9 mouse cellular contexts compared by ENCODE assay signal in the genomic region with DNA sequence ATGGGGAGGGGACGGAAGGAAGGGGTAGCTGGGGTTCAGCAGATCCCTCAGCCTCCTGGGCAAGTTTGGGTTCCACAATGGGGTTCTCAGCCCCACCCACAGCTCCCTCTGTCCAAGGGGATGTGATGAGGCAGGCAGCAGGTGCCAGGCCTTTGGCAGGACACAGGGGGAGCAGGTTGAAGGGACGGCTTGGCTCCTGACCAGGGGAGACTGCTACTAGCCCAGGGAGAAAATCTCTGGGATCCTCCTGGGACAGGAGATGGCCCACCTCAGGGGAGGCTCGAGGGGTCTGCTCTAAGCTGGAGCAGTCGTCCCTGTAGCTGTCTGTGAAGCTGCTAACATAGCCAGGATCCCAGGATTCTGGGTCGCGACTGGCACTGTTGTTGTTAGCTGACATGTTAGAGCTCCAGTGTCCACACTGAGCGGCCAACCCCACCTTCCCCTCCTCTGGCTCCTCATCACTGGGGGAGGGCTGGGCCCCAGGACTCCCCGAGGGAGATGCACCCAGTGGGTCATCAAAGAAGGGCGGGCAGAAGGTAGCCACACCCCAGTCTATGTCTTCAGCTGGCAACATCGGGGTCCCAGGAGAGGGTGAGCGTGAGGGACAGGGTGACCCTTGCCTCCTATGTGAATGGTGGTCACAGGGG. TPM values are rescaled to one million over a fixed set of nuclear protein-coding genes. Genes with fewer than 3 reads are reported as not detected.
DNase-seq lines count a peak whose midpoint lies in the region; ATAC-seq lines count a peak whose summit lies in the region.
"Had no signal": no experiment of that assay in that cellular context is flagged by ENCODE, and none has a peak within 500 bp of the region (broad histone marks: within the 10 kb centered on the region; RNA-seq: fewer than 3 reads in every experiment).

No protein-coding gene starts in this region.

- H3K36me3 ChIP-seq in heart, embryonic 15.5 days = no peaks in the 10 kb centered on the region
- H3K36me3 ChIP-seq in midbrain, embryonic 14.5 days (ENCODE audit: control insufficient read depth, insufficient read depth, low read length) = peaks cover 62% of the 10 kb centered on the region
- peaks cover 43% of the 10 kb centered on the region for H3K36me3 ChIP-seq in midbrain, embryonic 13.5 days
- H3K36me3 ChIP-seq in hindbrain, embryonic 12.5 days = peaks cover 3% of the 10 kb centered on the region; the same call in 1 of the 2 replicates

- peak overlapping the region; percentile 26 for H3K4me3 ChIP-seq in heart, embryonic 15.5 days
- no peak overlapping the region for H3K4me3 ChIP-seq in midbrain, embryonic 14.5 days (replicated peaks; ENCODE audit: low read depth, low read length)
- H3K4me3 ChIP-seq in midbrain, embryonic 13.5 days (replicated peaks) = no peak overlapping the region
- H3K4me3 ChIP-seq in hindbrain, embryonic 12.5 days = no peak overlapping the region

- H3K9me3 ChIP-seq in heart, embryonic 15.5 days (replicated peaks) = no peaks in the 10 kb centered on the region
- no peaks in the 10 kb centered on the region for H3K9me3 ChIP-seq in midbrain, embryonic 14.5 days (ENCODE audit: control insufficient read depth, low read length)
- H3K9me3 ChIP-seq in midbrain, embryonic 13.5 days = no peaks in the 10 kb centered on the region
- H3K9me3 ChIP-seq in hindbrain, embryonic 12.5 days (replicated peaks) = no peaks in the 10 kb centered on the region

- DNase-seq in heart, adult 8-10 months (ENCODE audit: low spot score) = no peak
- no peak for DNase-seq in midbrain, embryonic 14.5 days
- no peak for DNase-seq in frontal cortex, postnatal 10 days (ENCODE audit: low spot score in 2 of 2)
- DNase-seq: gastrocnemius, postnatal 14 days; thymus, adult 2 months had no signal

- WGBS in heart, embryonic 15.5 days = 74% methylated on average over 11 of the region's 11 CpGs
- WGBS in midbrain, embryonic 14.5 days = 79% methylated on average over 11 of the region's 11 CpGs
- 77% methylated on average over 11 of the region's 11 CpGs for WGBS in midbrain, embryonic 13.5 days
- 72% methylated on average over 11 of the region's 11 CpGs for WGBS in hindbrain, embryonic 12.5 days

- peak overlapping the region; percentile 62 for H3K4me2 ChIP-seq in heart, embryonic 15.5 days
- H3K4me2 ChIP-seq in midbrain, embryonic 14.5 days (ENCODE audit: low read length) = peak overlapping the region; percentile 15; the same call in 1 of the 2 replicates
- no peak overlapping the region; the same call in 1 of the 2 replicates for H3K4me2 ChIP-seq in midbrain, embryonic 13.5 days (replicated peaks)
- peak overlapping the region; percentile 33 for H3K4me2 ChIP-seq in hindbrain, embryonic 12.5 days (replicated peaks)

- no peak overlapping the region for H3K27ac ChIP-seq in heart, embryonic 15.5 days
- H3K27ac ChIP-seq in midbrain, embryonic 14.5 days (replicated peaks; ENCODE audit: low read depth, low read length) = 0 out of 2 replicates have a peak overlapping the region, but pooled peaks have one; percentile 26
- H3K27ac ChIP-seq in midbrain, embryonic 13.5 days = no peak overlapping the region
- H3K27ac ChIP-seq in hindbrain, embryonic 12.5 days = no peak overlapping the region

- H3K4me1 ChIP-seq in heart, embryonic 15.5 days (replicated peaks) = peaks cover 36% of the 10 kb centered on the region
- H3K4me1 ChIP-seq in midbrain, embryonic 14.5 days (ENCODE audit: control insufficient read depth, insufficient read depth, low read length) = 0 out of 2 replicates have a peak, but pooled peaks cover 8% of the 10 kb centered on the region
- peaks cover 25% of the 10 kb centered on the region for H3K4me1 ChIP-seq in midbrain, embryonic 13.5 days (replicated peaks)
- H3K4me1 ChIP-seq in hindbrain, embryonic 12.5 days = peaks cover 28% of the 10 kb centered on the region

- no peak for ATAC-seq in heart, embryonic 15.5 days (replicated peaks; ENCODE audit: insufficient number of reproducible peaks, insufficient read depth, low FRiP score, low read depth)
- peak; percentile 38; the same call in 1 of the 2 replicates for ATAC-seq in midbrain, embryonic 14.5 days (ENCODE audit: low FRiP score, low TSS enrichment)
- no peak for ATAC-seq in midbrain, embryonic 13.5 days
- 0 out of 2 replicates have a peak, but pooled peaks have one; percentile 7 for ATAC-seq in hindbrain, embryonic 12.5 days (ENCODE audit: low FRiP score)
- no peak for ATAC-seq in megakaryocyte progenitor cell, adult 5-6 weeks (replicated peaks; ENCODE audit: poor library complexity)

- H3K27me3 ChIP-seq in heart, embryonic 15.5 days = peaks cover 25% of the 10 kb centered on the region
- H3K27me3 ChIP-seq in midbrain, embryonic 14.5 days (ENCODE audit: control insufficient read depth, insufficient read depth, low read length) = no peaks in the 10 kb centered on the region
- H3K27me3 ChIP-seq in midbrain, embryonic 13.5 days = peaks cover 8% of the 10 kb centered on the region; the same call in 1 of the 2 replicates
- H3K27me3 ChIP-seq in hindbrain, embryonic 12.5 days = peaks cover 26% of the 10 kb centered on the region

- 0 out of 2 replicates have a peak overlapping the region, but pooled peaks have one; percentile 37 for H3K9ac ChIP-seq in heart, embryonic 15.5 days
- H3K9ac ChIP-seq in midbrain, embryonic 14.5 days (replicated peaks; ENCODE audit: low read length) = no peak overlapping the region
- H3K9ac ChIP-seq in midbrain, embryonic 13.5 days (replicated peaks) = no peak overlapping the region
- peak overlapping the region; percentile 9; the same call in 1 of the 2 replicates for H3K9ac ChIP-seq in hindbrain, embryonic 12.5 days

RNA-seq across cellular contexts. Expression of gene Aatk, which starts 35.7 kb away (rescaled TPM):
- polyA plus RNA-seq in heart, embryonic 15.5 days (2015; fragmentation: Nextera tagmentation; extraction: Ambion mirVana) = 0.68 and 2.5 TPM in 2 replicates
- 1 to 10 TPM; 3.1 to 6.2 (median 4.7) TPM for total RNA-seq in heart, adult 8-10 months (2022)
- 34.6 and 36.1 TPM in 2 replicates for polyA plus RNA-seq in midbrain, embryonic 14.5 days (2014; fragmentation: Nextera tagmentation; extraction: Ambion mirVana)
- polyA plus RNA-seq in midbrain, embryonic 13.5 days (2015; fragmentation: Nextera tagmentation; extraction: Ambion mirVana) = 15.1 and 18.6 TPM in 2 replicates
- 12.6 and 13.5 TPM in 2 replicates for polyA plus RNA-seq in hindbrain, embryonic 12.5 days (2016; fragmentation: Nextera tagmentation; extraction: Ambion mirVana)
- 4.7 and 6.3 TPM in 2 replicates for total RNA-seq in megakaryocyte progenitor cell, adult 5-6 weeks (2015)
- total RNA-seq in megakaryocyte progenitor cell, adult 5-6 weeks (2017) = 5.6 and 6.3 TPM in 2 replicates

Comparison
In these comparisons a context has a peak if more than half of its experiments do, and no peak if none do; other contexts are left out.
1. ATAC-seq: peak in midbrain, embryonic 14.5 days (single experiment) and hindbrain, embryonic 12.5 days (single experiment); none in heart, embryonic 15.5 days (single experiment), midbrain, embryonic 13.5 days (single experiment) and megakaryocyte progenitor cell, adult 5-6 weeks (single experiment).
2. H3K9ac ChIP-seq: peak in heart, embryonic 15.5 days (single experiment) and hindbrain, embryonic 12.5 days (single experiment); none in midbrain, embryonic 14.5 days (single experiment) and midbrain, embryonic 13.5 days (single experiment).